Mouse (Mus musculus) kidney, adult 2 months (tissue): Measurements from ENCODE around the gene Prf1. TPM values are rescaled to one million over a fixed set of nuclear protein-coding genes. Genes with fewer than 3 reads are reported as not detected.

ENCODE experiments used
- DNase-seq: peaks from one replicate; pipeline ENCODE4 v3.0.0; 2021
- H3K27ac ChIP-seq: fragments of 200-500 bp; 2 replicates; pipeline ENCODE4 v1.5.1; 2012; ENCODE audit warnings: low read depth, low read length, control low read depth, inconsistent platforms; ENCODE audit not compliant: insufficient read depth
- H3K27me3 ChIP-seq: fragments of 200-500 bp; replicated peaks from 2 replicates; pipeline ENCODE4 v1.6.1; 2012; ENCODE audit warnings: mild to moderate bottlenecking, moderate library complexity, low read length, inconsistent platforms; ENCODE audit not compliant: control insufficient read depth, insufficient read depth
- H3K36me3 ChIP-seq: fragments of 200-500 bp; 2 replicates; pipeline ENCODE4 v1.6.1; 2012; ENCODE audit warnings: mild to moderate bottlenecking, moderate library complexity, low read length, inconsistent platforms; ENCODE audit not compliant: control insufficient read depth, insufficient read depth
- H3K4me1 ChIP-seq: fragments of 200-500 bp; 2 replicates; pipeline ENCODE4 v1.6.1; 2011; ENCODE audit warnings: low read length; ENCODE audit not compliant: control insufficient read depth, insufficient read depth
- H3K4me3 ChIP-seq: fragments of 200-500 bp; 2 replicates; pipeline ENCODE4 v1.5.1; 2011; ENCODE audit warnings: mild to moderate bottlenecking, low read depth, low read length, control low read depth; ENCODE audit not compliant: insufficient read depth
- CTCF ChIP-seq: fragments of 200-500 bp; conservative IDR thresholded peaks from 2 replicates; pipeline ENCODE4 v1.5.1; 2011; ENCODE audit warnings: low read depth, mild to moderate bottlenecking, control low read depth, low read length, moderate library complexity, mixed read lengths; ENCODE audit not compliant: insufficient read depth, insufficient read length
- POLR2A ChIP-seq: fragments of 200-500 bp; IDR thresholded peaks from one replicate; pipeline ENCODE4 v1.6.1; 2011; ENCODE audit warnings: low read depth, low read length, control low read depth
- WGBS: fragments of 180-500 bp; shearing (Covaris S2); methylation state at CpG from one replicate; pipeline ENCODE4 v1.1.7; 2018; 5-methylcytosine and 5-hydroxymethylcytosine counted together
- polyA plus RNA-seq: library from polyadenylated mRNA; depleted of rRNA; stranded (reverse); fragments of >200 nt; gene quantifications from 2 replicates; pipeline ENCODE4 v1.2.3, GENCODE M21; 2012

The Prf1 gene
- polyA plus RNA-seq, 1 experiment, result 1.5 TPM

GRCm38 (mm10) chr10:61273844-61274215, 23.8 kb upstream of the Prf1 start:
- TF ChIP-seq CTCF (no peak), POLR2A (no peak)
- Histone ChIP-seq H3K36me3 (no peaks in the 10 kb centered on the region), H3K27ac (no peak overlapping the region), H3K4me3 (no peak overlapping the region), H3K4me1 (no peaks in the 10 kb centered on the region), H3K27me3 (no peaks in the 10 kb centered on the region)
- DNase-seq, result no peak
- 63% methylated on average over 7 of the region's 7 CpGs for WGBS

GRCm38 (mm10) chr10:61274532-61274931, 23.1 kb upstream of the Prf1 start:
- DNase-seq, result no peak
- Histone ChIP-seq H3K27ac (no peak overlapping the region), H3K4me3 (no peak overlapping the region), H3K36me3 (no peaks in the 10 kb centered on the region), H3K27me3 (no peaks in the 10 kb centered on the region), H3K4me1 (no peaks in the 10 kb centered on the region)
- TF ChIP-seq CTCF (no peak), POLR2A (no peak)
- 64% methylated on average over 2 of the region's 2 CpGs for WGBS

- WGBS, result 0% methylated on average over 5 of the region's 5 CpGs
Measured at GRCm38 (mm10) chr10:61275669-61276110, 21.9 kb upstream of the Prf1 start.

GRCm38 (mm10) chr10:61277051-61277450, 20.6 kb upstream of the Prf1 start:
- no peaks in the 10 kb centered on the region for H3K36me3 ChIP-seq
- TF ChIP-seq CTCF, result no peak
- no peak for TF ChIP-seq POLR2A
- 96% methylated on average over 6 of the region's 6 CpGs for WGBS
- no peak for DNase-seq
- no peaks in the 10 kb centered on the region for H3K27me3 ChIP-seq
- no peaks in the 10 kb centered on the region for H3K4me1 ChIP-seq
- no peak overlapping the region for H3K27ac ChIP-seq
- H3K4me3 ChIP-seq, result no peak overlapping the region

More at GRCm38 (mm10) chr10:61275669-61276110, 21.9 kb upstream of the Prf1 start:
- DNase-seq, result peak; percentile 39
- no peak overlapping the region for H3K4me3 ChIP-seq
- H3K36me3 ChIP-seq, result no peaks in the 10 kb centered on the region
- peak; percentile 92 for TF ChIP-seq CTCF
- no peak for TF ChIP-seq POLR2A
- H3K27me3 ChIP-seq, result no peaks in the 10 kb centered on the region
- no peak overlapping the region for H3K27ac ChIP-seq
- H3K4me1 ChIP-seq, result no peaks in the 10 kb centered on the region

- no peak for TF ChIP-seq POLR2A
- TF ChIP-seq CTCF, result no peak
- no peak overlapping the region for H3K4me3 ChIP-seq
- no peak overlapping the region; the same call in 1 of the 2 replicates for H3K27ac ChIP-seq
- no peaks in the 10 kb centered on the region for H3K4me1 ChIP-seq
- H3K27me3 ChIP-seq, result no peaks in the 10 kb centered on the region
- no peaks in the 10 kb centered on the region for H3K36me3 ChIP-seq
- 43% methylated on average over 14 of the region's 14 CpGs for WGBS
- DNase-seq, result peak; percentile 81
Measured at GRCm38 (mm10) chr10:61277918-61278674, 19.5 kb upstream of the Prf1 start.

GRCm38 (mm10) chr10:61281115-61281514, 16.5 kb upstream of the Prf1 start:
- no peak for DNase-seq
- 74% methylated on average over 5 of the region's 5 CpGs for WGBS
- Histone ChIP-seq H3K4me3 (no peak overlapping the region), H3K27me3 (no peaks in the 10 kb centered on the region), H3K27ac (peak overlapping the region; percentile 39; the same call in 1 of the 2 replicates), H3K4me1 (no peaks in the 10 kb centered on the region), H3K36me3 (no peaks in the 10 kb centered on the region)
- TF ChIP-seq CTCF (no peak), POLR2A (no peak)

DNA sequence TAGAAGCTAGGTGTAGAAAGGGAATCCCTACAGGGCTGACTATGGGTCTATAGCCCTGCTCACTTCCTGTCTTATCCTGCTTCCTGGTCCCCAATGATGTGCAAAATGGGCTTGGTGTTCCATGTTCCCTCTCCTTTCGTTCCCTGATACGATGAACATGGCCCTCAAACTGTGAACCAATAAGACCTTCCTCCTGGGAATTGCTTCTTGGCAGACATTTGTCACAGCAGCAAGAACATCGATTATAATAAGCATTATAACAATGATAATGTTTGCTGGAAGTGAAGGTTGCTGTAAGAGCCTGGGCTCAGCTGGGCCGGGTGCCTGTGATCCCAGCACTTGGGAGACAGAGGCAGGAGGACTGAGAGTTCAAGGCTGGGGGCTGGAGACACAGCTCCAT, 13.3 kb upstream of the Prf1 start:
- TF ChIP-seq CTCF (no peak), POLR2A (no peak)
- 90% methylated on average over 4 of the region's 4 CpGs for WGBS
- no peaks in the 10 kb centered on the region for H3K4me1 ChIP-seq
- H3K36me3 ChIP-seq, result no peaks in the 10 kb centered on the region
- H3K27me3 ChIP-seq, result no peaks in the 10 kb centered on the region
- DNase-seq, result no peak
- no peak overlapping the region for H3K27ac ChIP-seq
- no peak overlapping the region for H3K4me3 ChIP-seq

DNA sequence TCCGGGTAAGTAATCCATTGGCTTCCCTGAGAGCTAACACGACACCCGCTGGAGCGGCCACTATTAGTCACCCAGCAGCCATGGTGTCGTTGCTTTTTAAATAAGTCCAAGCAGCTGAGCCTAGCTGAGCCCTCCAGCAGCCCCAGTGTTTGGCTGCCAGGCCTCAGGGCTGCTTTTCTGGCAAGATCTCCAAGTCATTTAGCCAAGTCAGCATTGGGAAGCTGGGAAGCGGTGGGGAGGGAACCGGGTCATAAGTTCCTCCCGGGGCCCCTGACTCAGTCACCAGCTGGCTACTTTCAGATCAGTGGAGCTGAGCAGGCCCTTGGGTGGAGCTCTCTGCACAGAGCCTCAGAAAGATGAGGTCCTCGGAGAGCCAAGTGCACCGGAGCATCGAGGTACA, 12.4 kb upstream of the Prf1 start:
- DNase-seq, result peak; percentile 67
- TF ChIP-seq CTCF (no peak), POLR2A (no peak)
- no peaks in the 10 kb centered on the region for H3K36me3 ChIP-seq

More for the DNA sequence above, 12.4 kb upstream of the Prf1 start:
- H3K27ac ChIP-seq, result 0 out of 2 replicates have a peak overlapping the region, but pooled peaks have one; percentile 10
- H3K27me3 ChIP-seq, result no peaks in the 10 kb centered on the region
- no peaks in the 10 kb centered on the region for H3K4me1 ChIP-seq
- WGBS, result 39% methylated on average over 11 of the region's 11 CpGs
- H3K4me3 ChIP-seq, result no peak overlapping the region
